Mouse (Mus musculus): ENCODE data around the gene Psd. TPM values are rescaled to one million over a fixed set of nuclear protein-coding genes. Genes with fewer than 3 reads are reported as not detected.

The Psd gene
- total RNA-seq, 2 experiments from 2014 or later: 605 to 647 TPM

DNA sequence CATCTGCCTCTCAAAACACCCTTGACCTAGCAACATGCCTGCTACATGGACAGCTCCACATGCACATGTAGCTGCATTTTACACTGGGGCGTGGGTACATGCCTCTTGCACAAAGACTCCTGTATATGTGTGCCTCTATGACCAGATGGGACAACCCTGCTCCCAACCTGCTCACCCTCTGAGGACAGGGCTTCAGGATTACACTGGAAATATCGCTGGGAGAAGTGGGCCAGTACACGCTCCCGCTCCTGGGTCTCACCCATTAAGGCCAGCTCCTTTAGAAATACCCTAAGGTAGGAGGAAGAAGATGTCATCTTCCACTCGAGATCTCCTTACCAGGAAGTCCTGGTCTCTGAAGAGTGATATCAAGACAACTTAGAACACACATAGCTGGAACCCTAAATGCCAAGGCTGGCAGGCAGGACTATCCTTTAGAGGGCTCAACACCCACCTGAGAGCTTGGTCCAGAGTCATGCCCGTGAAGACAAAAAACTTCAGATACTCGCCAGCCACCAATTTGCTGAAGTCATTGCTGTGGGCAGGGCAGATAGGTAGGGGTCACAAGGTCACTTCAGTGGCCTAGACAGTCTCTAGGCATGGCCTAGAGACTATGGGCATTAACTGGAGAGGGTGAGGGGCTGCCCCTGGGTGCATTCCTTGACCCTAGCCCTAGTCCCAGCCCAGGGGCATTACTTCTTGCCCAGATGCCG is 6.7 kb downstream of the Psd start:
- DNase-seq (ENCODE audit: extremely low spot score in 1 of 2, low spot score in 2 of 2): no peak
- intact Hi-C loops (cut with DNase I): no loop called here
- TF ChIP-seq CTCF (IDR thresholded peaks at IDR 0.05): no peak
- Histone ChIP-seq H3K27ac (peak overlapping the region; percentile 45), H3K4me3 (no peak overlapping the region)

DNA sequence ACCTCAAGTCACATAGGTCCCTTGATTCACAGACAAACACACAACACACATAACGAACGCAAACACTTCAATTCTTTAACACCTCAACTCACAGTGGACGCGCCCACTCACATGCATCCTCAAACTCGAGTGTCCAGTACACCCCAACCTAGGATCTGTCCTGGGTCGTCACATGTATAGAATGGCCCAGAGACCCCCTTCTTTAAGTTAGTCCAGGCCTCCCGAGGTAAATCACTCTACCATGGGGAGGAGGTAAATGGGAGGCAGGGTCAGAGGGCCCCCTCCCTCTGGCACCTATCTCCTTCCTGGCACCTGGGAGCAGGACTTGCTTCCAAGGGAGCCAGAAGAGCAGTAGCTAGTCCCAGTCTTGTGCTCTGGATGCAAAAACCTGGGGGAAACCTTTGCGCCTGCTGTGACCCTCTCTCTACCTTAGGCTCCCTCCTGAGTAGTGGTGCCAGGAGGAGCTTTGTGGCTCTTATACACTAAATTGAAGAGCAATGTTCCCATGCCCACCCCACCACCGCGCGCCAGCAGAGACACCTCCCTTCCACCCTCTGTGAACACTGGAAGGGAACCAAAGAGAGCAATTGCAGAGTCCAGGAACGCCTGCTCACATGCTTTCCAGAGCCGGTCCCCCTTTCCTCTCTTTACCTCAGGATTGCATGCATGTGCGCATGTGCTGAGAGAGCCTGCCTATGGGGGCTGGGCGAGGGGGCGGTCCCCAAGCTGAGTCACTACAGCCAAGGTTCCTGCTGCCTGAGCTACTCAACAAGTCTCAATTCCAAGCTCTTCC is 8.2 kb downstream of the Psd start:
- TF ChIP-seq CTCF (IDR thresholded peaks at IDR 0.05): no peak
- peak overlapping the region; percentile 44 for H3K4me3 ChIP-seq
- intact Hi-C loops (cut with DNase I): no loop called here
- peak overlapping the region; percentile 93 for H3K27ac ChIP-seq
- DNase-seq (ENCODE audit: extremely low spot score in 1 of 2, low spot score in 2 of 2): peak; percentile 90 to 92

DNA sequence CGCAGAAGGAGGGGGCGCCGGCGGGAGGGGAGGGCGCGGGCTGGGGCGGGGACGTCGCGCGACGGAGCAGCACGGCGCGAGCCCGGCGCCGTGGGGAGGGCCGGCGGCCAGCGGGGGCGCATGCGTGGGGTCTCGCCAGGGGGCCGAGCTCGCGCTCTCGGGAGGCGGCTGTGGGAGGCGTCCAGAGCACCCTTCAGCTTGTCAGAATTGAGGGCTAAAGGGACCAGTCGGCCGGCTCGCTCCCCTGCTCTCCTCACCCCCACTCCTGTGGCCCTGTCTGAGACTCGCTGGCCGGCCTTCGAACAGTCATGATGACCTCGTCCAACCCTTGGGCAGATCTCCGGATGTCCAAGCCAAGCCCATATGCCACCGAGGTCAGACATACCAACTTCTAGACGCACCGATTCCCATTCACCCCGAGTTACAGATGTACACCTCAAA is 8.9 kb downstream of the Psd start:
- DNase-seq (ENCODE audit: extremely low spot score in 1 of 2, low spot score in 2 of 2): peak; percentile 70 to 71
- intact Hi-C loops (cut with DNase I): no loop called here
- Histone ChIP-seq H3K4me3 (peak overlapping the region; percentile 44), H3K27ac (peak overlapping the region; percentile 93)
- no peak for TF ChIP-seq CTCF (IDR thresholded peaks at IDR 0.05)

DNA sequence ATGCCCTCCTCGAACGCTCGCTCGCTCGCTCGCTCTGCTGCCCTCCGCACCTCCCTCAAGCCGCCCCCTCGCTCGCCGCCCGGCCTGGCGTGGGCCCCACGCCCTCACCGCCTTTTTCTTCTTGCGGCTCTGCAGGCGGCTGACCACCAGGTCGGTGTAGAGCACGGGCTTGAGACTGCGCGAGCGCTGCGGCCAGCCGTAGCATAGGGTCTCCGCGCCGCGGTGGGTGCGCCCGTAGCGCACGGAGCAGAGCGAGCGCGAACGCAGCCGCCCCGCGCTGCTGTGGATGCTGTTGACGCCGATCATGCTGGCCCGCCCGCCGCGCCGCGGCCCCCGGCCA is 9.4 kb downstream of the Psd start:
- TF ChIP-seq CTCF (IDR thresholded peaks at IDR 0.05): no peak

DNA sequence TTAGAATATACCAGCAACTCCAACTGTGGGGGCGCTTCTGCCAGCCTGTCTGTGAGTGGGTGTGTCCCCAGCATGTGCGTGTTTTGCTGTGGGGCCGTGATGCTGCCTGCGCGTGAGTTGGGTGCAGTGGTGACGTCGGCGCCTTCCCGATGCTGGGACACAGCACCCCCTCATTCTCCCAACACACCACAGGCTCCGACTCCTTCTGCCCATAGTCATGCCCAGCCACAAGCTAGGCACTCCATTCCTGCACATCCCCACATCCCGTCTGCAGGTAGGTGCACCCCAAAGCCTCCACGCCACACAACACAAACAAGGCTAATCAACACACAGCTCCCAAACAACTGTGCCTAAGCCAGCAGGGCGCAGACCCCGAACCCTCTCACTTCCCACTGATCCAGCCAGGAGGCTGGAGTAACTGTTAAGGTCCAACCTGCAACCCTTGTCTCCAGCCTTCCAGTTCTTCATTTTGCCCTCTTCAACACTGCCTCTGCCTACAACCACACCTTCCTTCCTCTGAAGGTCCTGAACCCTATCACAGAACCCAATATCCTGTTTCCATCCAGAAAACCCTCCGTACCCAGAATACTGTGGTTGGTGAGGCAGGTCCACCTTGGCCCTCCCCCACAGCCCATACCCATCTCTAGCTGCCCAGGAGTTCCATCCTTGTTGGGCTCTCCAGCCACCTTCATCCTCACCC is 10.0 kb downstream of the Psd start:
- H3K27ac ChIP-seq: peak overlapping the region; percentile 94
- peak; percentile 79 for DNase-seq (ENCODE audit: extremely low spot score in 1 of 2, low spot score in 2 of 2)

More for the DNA sequence above, 9.4 kb downstream of the Psd start:
- no peak for DNase-seq (ENCODE audit: extremely low spot score in 1 of 2, low spot score in 2 of 2)
- H3K27ac ChIP-seq: peak overlapping the region; percentile 94
- H3K4me3 ChIP-seq: peak overlapping the region; percentile 56
- intact Hi-C loops (cut with DNase I): no loop called here

DNA sequence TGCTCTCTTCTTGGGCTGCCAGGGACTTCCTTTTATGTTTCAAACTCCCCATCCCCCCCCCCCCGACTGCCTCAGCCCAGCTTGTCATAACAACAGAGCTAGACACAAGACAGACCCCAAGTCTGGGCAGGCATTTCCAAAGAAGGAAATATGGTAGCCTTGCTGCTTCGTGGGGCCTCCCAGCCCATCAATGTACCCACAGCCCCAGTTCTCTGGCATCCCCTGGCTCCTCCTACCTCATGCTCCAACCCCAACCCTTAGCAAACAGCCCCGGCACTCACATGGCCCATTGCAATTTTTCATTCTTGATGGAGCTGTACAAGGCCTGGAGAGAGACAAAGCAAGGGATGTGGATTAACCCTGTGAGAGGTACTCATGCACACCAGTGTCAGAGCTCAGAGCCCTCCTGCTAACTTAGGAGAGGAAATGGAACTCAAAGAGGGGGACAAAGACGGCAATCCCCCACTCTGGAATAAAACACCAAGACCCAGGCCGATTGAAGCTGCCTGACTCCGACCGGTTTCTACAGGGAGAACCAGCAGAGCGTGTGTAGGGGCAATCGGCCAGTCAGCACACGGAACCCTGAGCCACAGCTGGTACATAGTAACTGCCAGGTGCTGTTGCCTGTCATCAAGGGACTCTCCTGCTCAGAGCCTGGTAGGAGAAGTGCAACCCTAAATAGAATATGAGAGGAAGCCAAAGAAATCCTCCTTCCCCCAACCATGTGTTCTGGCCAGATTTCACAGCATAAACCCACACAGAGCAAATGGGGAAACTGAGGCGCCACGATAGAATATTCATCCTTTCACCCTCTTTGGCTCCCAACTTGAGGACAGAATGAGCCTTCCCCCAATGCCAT is 11.0 kb downstream of the Psd start:
- Histone ChIP-seq H3K27ac (peak overlapping the region; percentile 51; the same call in 1 of the 2 replicates), H3K4me3 (peak overlapping the region; percentile 56)
- TF ChIP-seq CTCF (IDR thresholded peaks at IDR 0.05): no peak
- peak; percentile 8 to 22 for DNase-seq (ENCODE audit: extremely low spot score in 1 of 2, low spot score in 2 of 2)
- intact Hi-C loops (cut with DNase I): no loop called here

More for the DNA sequence above, 10.0 kb downstream of the Psd start:
- H3K4me3 ChIP-seq: peak overlapping the region; percentile 56
- intact Hi-C loops (cut with DNase I): no loop called here
- no peak for TF ChIP-seq CTCF (IDR thresholded peaks at IDR 0.05)

DNA sequence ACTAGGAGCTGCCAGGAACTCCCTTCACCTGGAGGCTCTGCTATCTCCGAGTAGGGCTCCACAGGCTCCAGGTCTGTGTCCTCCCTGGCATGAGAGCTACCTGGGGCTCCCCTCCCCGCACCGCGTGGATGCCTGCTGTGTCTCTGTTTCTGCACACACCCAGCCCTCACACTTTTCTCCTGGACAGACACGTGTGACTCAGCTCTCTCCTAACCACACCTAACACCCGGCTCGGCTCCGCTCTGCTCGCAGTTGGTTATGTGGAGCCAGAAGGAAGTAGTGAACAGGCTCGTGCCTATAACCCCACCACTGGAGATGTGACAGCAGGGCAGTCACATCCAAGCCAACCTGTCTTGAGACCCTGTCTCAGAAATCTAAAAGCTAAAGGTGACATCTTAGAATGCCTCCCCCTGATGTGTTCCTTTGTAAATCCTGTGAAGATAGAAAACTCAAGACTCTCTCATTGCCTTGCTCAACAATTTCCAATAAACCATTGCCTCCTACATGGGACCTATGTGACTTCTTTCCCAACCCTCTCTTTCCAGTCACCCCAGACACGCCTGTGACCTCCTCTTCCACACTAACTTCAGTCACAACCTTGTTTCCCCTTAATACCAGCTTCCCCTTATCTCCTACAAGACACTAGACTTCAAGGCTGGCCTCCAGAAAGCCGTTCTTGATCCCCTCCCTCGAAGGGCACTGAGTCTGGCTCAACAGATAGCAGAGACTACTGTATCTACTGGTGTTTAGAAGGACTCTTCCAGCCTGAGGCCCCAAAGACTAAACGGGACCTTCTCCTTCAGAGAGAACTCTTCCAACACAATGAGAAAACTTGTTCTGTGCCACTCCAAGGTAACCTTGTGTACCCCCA is 11.8 kb downstream of the Psd start:
- TF ChIP-seq CTCF (IDR thresholded peaks at IDR 0.05): no peak
- Histone ChIP-seq H3K4me3 (no peak overlapping the region), H3K27ac (no peak overlapping the region)
- DNase-seq (ENCODE audit: extremely low spot score in 1 of 2, low spot score in 2 of 2): peak; percentile 16 to 25
- intact Hi-C loops (cut with DNase I): no loop called here

DNA sequence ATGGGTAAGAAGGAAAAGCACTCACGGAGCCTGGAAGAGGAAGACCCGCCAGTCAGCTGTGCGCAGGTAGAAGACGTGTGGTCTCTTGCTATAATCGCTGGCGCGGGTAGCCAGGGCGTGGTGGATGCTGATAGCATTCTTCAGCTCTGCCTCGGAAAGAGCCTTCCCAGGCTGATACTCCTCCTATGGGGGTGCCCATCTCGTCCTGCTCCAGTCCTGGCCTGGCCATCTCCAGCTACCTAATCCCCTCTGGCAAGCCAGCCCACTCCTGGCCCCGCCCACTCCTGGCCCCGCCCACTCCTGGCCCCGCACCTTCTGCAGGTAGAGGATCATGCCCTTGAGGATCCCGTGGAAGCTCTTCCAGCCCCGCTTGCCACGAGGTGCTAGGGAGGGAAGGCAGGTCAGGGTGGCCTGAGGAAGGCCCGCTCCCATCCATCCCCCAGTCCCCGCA is 12.8 kb downstream of the Psd start:
- H3K27ac ChIP-seq: no peak overlapping the region
- H3K4me3 ChIP-seq: no peak overlapping the region
- DNase-seq (ENCODE audit: extremely low spot score in 1 of 2, low spot score in 2 of 2): peak in 1 of 2 experiments; percentile 16
- no peak for TF ChIP-seq CTCF (IDR thresholded peaks at IDR 0.05)
- intact Hi-C loops (cut with DNase I): no loop called here

DNA sequence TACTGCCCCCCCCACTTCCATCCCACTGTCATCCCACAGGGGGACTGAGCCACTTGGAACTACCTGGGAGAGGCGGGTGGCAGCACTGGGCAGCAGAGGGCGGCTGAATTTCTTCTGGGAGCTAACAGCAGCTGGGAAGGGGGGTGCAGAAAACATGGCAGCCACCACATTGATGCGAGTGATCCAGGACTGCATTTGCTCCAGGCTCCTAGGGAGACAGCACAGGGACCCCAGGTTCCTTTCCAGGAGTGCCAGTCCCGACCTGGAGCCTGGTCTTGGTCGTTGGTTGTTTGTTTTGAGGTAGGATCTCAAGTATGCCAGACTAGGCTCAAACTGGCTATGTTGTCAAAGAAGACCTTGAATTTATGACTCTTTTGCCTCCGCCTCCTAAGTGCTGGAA is 13.4 kb downstream of the Psd start:
- intact Hi-C loops (cut with DNase I): no loop called here
- Histone ChIP-seq H3K4me3 (no peak overlapping the region), H3K27ac (no peak overlapping the region)
- no peak for TF ChIP-seq CTCF (IDR thresholded peaks at IDR 0.05)
- DNase-seq (ENCODE audit: extremely low spot score in 1 of 2, low spot score in 2 of 2): peak in 1 of 2 experiments; percentile 6

DNA sequence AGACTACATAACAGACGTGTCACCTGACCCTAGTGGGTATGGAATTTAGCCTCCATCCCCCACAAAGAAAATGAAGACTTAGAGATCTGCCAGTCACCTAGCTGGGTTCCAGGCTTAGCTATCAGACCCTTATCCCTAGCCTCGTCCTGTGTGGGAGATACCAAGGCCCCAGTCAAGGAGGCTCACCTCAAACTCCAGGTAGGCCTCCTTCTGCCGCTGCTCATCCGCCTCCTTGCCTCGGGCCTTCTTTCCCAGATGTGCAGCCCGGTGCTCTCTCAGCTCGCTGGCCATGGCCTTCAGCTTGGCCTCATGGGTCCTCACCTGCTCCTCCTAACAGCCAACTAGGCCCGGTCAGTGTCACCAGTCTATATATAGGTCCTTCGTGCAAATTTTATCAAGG is 13.8 kb downstream of the Psd start:
- no peak for TF ChIP-seq CTCF (IDR thresholded peaks at IDR 0.05)
- no peak overlapping the region for H3K4me3 ChIP-seq
- no peak for DNase-seq (ENCODE audit: extremely low spot score in 1 of 2, low spot score in 2 of 2)
- H3K27ac ChIP-seq: no peak overlapping the region
- intact Hi-C loops (cut with DNase I): no loop called here
